Mouse (Mus musculus): ENCODE measurements around the gene Stk25. TPM values are rescaled to one million over a fixed set of nuclear protein-coding genes. Genes with fewer than 3 reads are reported as not detected.

Stk25 gene
- polyA plus RNA-seq, 1 experiment from 2014 or later = 164 TPM

- Histone ChIP-seq H3K36me3 (ENCODE audit: control insufficient read depth, insufficient read depth, low read length) (no peaks in the 10 kb centered on the region), H3K27me3 (ENCODE audit: control insufficient read depth, insufficient read depth, low read length) (no peaks in the 10 kb centered on the region), H3K4me1 (ENCODE audit: control insufficient read depth in 2 of 2, insufficient read depth in 2 of 2, low read length in 2 of 2) (no peaks in the 10 kb centered on the region), H3K9ac (ENCODE audit: low read length) (no peak overlapping the region), H3K9me3 (ENCODE audit: control insufficient read depth, low read length) (no peaks in the 10 kb centered on the region), H3K4me3 (ENCODE audit: control insufficient read depth in 1 of 2, insufficient read depth in 1 of 2, low read depth in 1 of 2, low read length in 2 of 2) (no peak overlapping the region), H3K4me2 (ENCODE audit: low read length) (no peak overlapping the region), H3K27ac (replicated peaks in 1 of 2; ENCODE audit: control insufficient read depth in 1 of 2, insufficient read depth in 1 of 2, low read depth in 2 of 2, low read length in 2 of 2) (no peak overlapping the region)
- WGBS = 87% methylated on average over 2 of the region's 2 CpGs
- no peak for ATAC-seq (ENCODE audit: insufficient number of reproducible peaks, insufficient read depth, low FRiP score, low read depth)
Observed at GRCm38 (mm10) chr1:93642692-93643091, 15.8 kb downstream of the Stk25 start.

GRCm38 (mm10) chr1:93641978-93642377, 16.5 kb downstream of the Stk25 start:
- Histone ChIP-seq H3K4me1 (ENCODE audit: control insufficient read depth in 2 of 2, insufficient read depth in 2 of 2, low read length in 2 of 2) (no peaks in the 10 kb centered on the region), H3K27me3 (ENCODE audit: control insufficient read depth, insufficient read depth, low read length) (no peaks in the 10 kb centered on the region), H3K9me3 (ENCODE audit: control insufficient read depth, low read length) (no peaks in the 10 kb centered on the region), H3K27ac (replicated peaks in 1 of 2; ENCODE audit: control insufficient read depth in 1 of 2, insufficient read depth in 1 of 2, low read depth in 2 of 2, low read length in 2 of 2) (no peak overlapping the region), H3K4me3 (ENCODE audit: control insufficient read depth in 1 of 2, insufficient read depth in 1 of 2, low read depth in 1 of 2, low read length in 2 of 2) (no peak overlapping the region), H3K9ac (ENCODE audit: low read length) (no peak overlapping the region), H3K4me2 (ENCODE audit: low read length) (no peak overlapping the region), H3K36me3 (ENCODE audit: control insufficient read depth, insufficient read depth, low read length) (no peaks in the 10 kb centered on the region)
- WGBS = 80% methylated on average over 2 of the region's 2 CpGs
- no peak for ATAC-seq (ENCODE audit: insufficient number of reproducible peaks, insufficient read depth, low FRiP score, low read depth)

GRCm38 (mm10) chr1:93636211-93636897, 22.1 kb downstream of the Stk25 start:
- Histone ChIP-seq H3K4me3 (ENCODE audit: control insufficient read depth in 1 of 2, insufficient read depth in 1 of 2, low read depth in 1 of 2, low read length in 2 of 2) (peak overlapping the region; percentile 63 to 92), H3K9ac (ENCODE audit: low read length) (peak overlapping the region; percentile 82), H3K4me2 (ENCODE audit: low read length) (peak overlapping the region; percentile 92), H3K9me3 (ENCODE audit: control insufficient read depth, low read length) (no peaks in the 10 kb centered on the region), H3K27me3 (ENCODE audit: control insufficient read depth, insufficient read depth, low read length) (no peaks in the 10 kb centered on the region), H3K4me1 (ENCODE audit: control insufficient read depth in 2 of 2, insufficient read depth in 2 of 2, low read length in 2 of 2) (peaks cover 3 to 27% of the 10 kb centered on the region in 2 experiments; a peak in 3 of 4 replicates), H3K27ac (replicated peaks in 1 of 2; ENCODE audit: control insufficient read depth in 1 of 2, insufficient read depth in 1 of 2, low read depth in 2 of 2, low read length in 2 of 2) (peak overlapping the region; percentile 84 to 86), H3K36me3 (ENCODE audit: control insufficient read depth, insufficient read depth, low read length) (peaks cover 10% of the 10 kb centered on the region; the same call in 1 of the 2 replicates)
- ATAC-seq (ENCODE audit: insufficient number of reproducible peaks, insufficient read depth, low FRiP score, low read depth) = no peak
- WGBS = 25% methylated on average over 7 of the region's 7 CpGs

DNA sequence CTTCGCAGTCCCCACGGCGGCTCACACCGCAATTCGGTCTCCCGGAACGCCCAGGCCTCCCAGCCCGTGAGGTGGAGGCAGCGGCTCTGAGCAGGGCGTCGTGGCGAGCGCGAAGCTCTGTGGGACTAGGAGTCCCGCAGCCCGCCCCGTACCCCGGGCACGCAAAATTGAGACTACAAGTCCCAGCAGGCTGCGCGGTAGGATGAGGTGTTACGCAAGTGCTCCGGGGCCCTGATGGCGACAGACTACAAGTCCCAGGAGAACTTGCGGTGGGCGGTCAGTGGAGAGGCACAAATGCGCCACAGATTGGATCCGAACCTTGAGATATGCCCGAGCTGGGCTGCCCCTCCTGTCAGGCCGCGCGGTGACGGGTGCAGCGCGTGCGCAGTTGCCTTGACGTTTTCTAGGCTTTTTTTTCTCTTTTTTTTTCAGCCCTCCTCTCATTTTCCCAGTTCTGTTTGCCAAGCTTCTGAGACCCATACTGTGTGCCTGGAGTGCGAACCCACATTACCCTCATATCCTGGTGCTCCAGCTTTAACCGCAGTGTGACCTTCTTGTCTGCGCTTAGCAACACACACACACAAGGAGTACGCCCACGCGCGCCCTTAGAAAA, 22.8 kb downstream of the Stk25 start:
- Histone ChIP-seq H3K4me2 (ENCODE audit: low read length) (peak overlapping the region; percentile 92), H3K9me3 (ENCODE audit: control insufficient read depth, low read length) (no peaks in the 10 kb centered on the region), H3K9ac (ENCODE audit: low read length) (peak overlapping the region; percentile 89), H3K4me1 (ENCODE audit: control insufficient read depth in 2 of 2, insufficient read depth in 2 of 2, low read length in 2 of 2) (peaks cover 3 to 27% of the 10 kb centered on the region in 2 experiments; a peak in 3 of 4 replicates), H3K27ac (replicated peaks in 1 of 2; ENCODE audit: control insufficient read depth in 1 of 2, insufficient read depth in 1 of 2, low read depth in 2 of 2, low read length in 2 of 2) (peak overlapping the region; percentile 86 to 88), H3K36me3 (ENCODE audit: control insufficient read depth, insufficient read depth, low read length) (peaks cover 11% of the 10 kb centered on the region; the same call in 1 of the 2 replicates), H3K4me3 (ENCODE audit: control insufficient read depth in 1 of 2, insufficient read depth in 1 of 2, low read depth in 1 of 2, low read length in 2 of 2) (peak overlapping the region; percentile 74 to 92), H3K27me3 (ENCODE audit: control insufficient read depth, insufficient read depth, low read length) (no peaks in the 10 kb centered on the region)
- ATAC-seq (ENCODE audit: insufficient number of reproducible peaks, insufficient read depth, low FRiP score, low read depth) = peak; percentile 98
- under 1% methylated on average over 44 of the region's 44 CpGs for WGBS

GRCm38 (mm10) chr1:93635091-93635579, 23.3 kb downstream of the Stk25 start:
- H3K4me3 ChIP-seq (ENCODE audit: control insufficient read depth in 1 of 2, insufficient read depth in 1 of 2, low read depth in 1 of 2, low read length in 2 of 2) = peak overlapping the region; percentile 74 to 92
- H3K27me3 ChIP-seq (ENCODE audit: control insufficient read depth, insufficient read depth, low read length) = no peaks in the 10 kb centered on the region
- peaks cover 3 to 27% of the 10 kb centered on the region in 2 experiments; a peak in 3 of 4 replicates for H3K4me1 ChIP-seq (ENCODE audit: control insufficient read depth in 2 of 2, insufficient read depth in 2 of 2, low read length in 2 of 2)
- under 1% methylated on average over 58 of the region's 58 CpGs for WGBS
- H3K36me3 ChIP-seq (ENCODE audit: control insufficient read depth, insufficient read depth, low read length) = peaks cover 11% of the 10 kb centered on the region; the same call in 1 of the 2 replicates
- peak overlapping the region; percentile 89 for H3K9ac ChIP-seq (ENCODE audit: low read length)
- H3K9me3 ChIP-seq (ENCODE audit: control insufficient read depth, low read length) = no peaks in the 10 kb centered on the region
- peak overlapping the region; percentile 90 for H3K4me2 ChIP-seq (ENCODE audit: low read length)
- peak; percentile 8; the same call in 1 of the 2 replicates for ATAC-seq (ENCODE audit: insufficient number of reproducible peaks, insufficient read depth, low FRiP score, low read depth)
- H3K27ac ChIP-seq (replicated peaks in 1 of 2; ENCODE audit: control insufficient read depth in 1 of 2, insufficient read depth in 1 of 2, low read depth in 2 of 2, low read length in 2 of 2) = peak overlapping the region; percentile 40 to 88

GRCm38 (mm10) chr1:93634481-93634891, 24.0 kb downstream of the Stk25 start:
- H3K27me3 ChIP-seq (ENCODE audit: control insufficient read depth, insufficient read depth, low read length) = no peaks in the 10 kb centered on the region
- WGBS = 3% methylated on average over 6 of the region's 6 CpGs
- 0 out of 2 replicates have a peak, but pooled peaks have one; percentile 1 for ATAC-seq (ENCODE audit: insufficient number of reproducible peaks, insufficient read depth, low FRiP score, low read depth)

GRCm38 (mm10) chr1:93632723-93633122, 25.7 kb downstream of the Stk25 start:
- ATAC-seq (ENCODE audit: insufficient number of reproducible peaks, insufficient read depth, low FRiP score, low read depth) = no peak
- 63% methylated on average over 3 of the region's 3 CpGs for WGBS
- H3K4me2 ChIP-seq (ENCODE audit: low read length) = no peak overlapping the region
- no peak overlapping the region for H3K9ac ChIP-seq (ENCODE audit: low read length)
- H3K27me3 ChIP-seq (ENCODE audit: control insufficient read depth, insufficient read depth, low read length) = no peaks in the 10 kb centered on the region
- H3K4me1 ChIP-seq (ENCODE audit: control insufficient read depth in 2 of 2, insufficient read depth in 2 of 2, low read length in 2 of 2) = peaks cover 3 to 27% of the 10 kb centered on the region in 2 experiments; a peak in 3 of 4 replicates
- H3K36me3 ChIP-seq (ENCODE audit: control insufficient read depth, insufficient read depth, low read length) = peaks cover 30% of the 10 kb centered on the region
- H3K27ac ChIP-seq (replicated peaks in 1 of 2; ENCODE audit: control insufficient read depth in 1 of 2, insufficient read depth in 1 of 2, low read depth in 2 of 2, low read length in 2 of 2) = no peak overlapping the region
- H3K9me3 ChIP-seq (ENCODE audit: control insufficient read depth, low read length) = no peaks in the 10 kb centered on the region
- H3K4me3 ChIP-seq (ENCODE audit: control insufficient read depth in 1 of 2, insufficient read depth in 1 of 2, low read depth in 1 of 2, low read length in 2 of 2) = no peak overlapping the region

More at GRCm38 (mm10) chr1:93634481-93634891, 24.0 kb downstream of the Stk25 start:
- Histone ChIP-seq H3K27ac (replicated peaks in 1 of 2; ENCODE audit: control insufficient read depth in 1 of 2, insufficient read depth in 1 of 2, low read depth in 2 of 2, low read length in 2 of 2) (peak overlapping the region; percentile 40 to 88), H3K4me1 (ENCODE audit: control insufficient read depth in 2 of 2, insufficient read depth in 2 of 2, low read length in 2 of 2) (peaks cover 3 to 27% of the 10 kb centered on the region in 2 experiments; a peak in 3 of 4 replicates), H3K36me3 (ENCODE audit: control insufficient read depth, insufficient read depth, low read length) (peaks cover 12% of the 10 kb centered on the region; the same call in 1 of the 2 replicates), H3K4me3 (ENCODE audit: control insufficient read depth in 1 of 2, insufficient read depth in 1 of 2, low read depth in 1 of 2, low read length in 2 of 2) (peak overlapping the region; percentile 74 to 92), H3K9me3 (ENCODE audit: control insufficient read depth, low read length) (no peaks in the 10 kb centered on the region), H3K9ac (ENCODE audit: low read length) (peak overlapping the region; percentile 89), H3K4me2 (ENCODE audit: low read length) (peak overlapping the region; percentile 90)

Measured in heart, embryonic 14.5 days (tissue).